Mouse (Mus musculus) E14TG2a.4 (cell line): ENCODE measurements around the gene Olfm4.

ENCODE experiments used
- CTCF ChIP-seq: conservative IDR thresholded peaks from 2 replicates; pipeline ENCODE4 v1.5.1; 2014; ENCODE audit warnings: low read length
- NANOG ChIP-seq: IDR thresholded peaks from 2 replicates; pipeline ENCODE4 v1.6.1; 2014; ENCODE audit warnings: borderline replicate concordance, low read length, mixed read lengths

DNA sequence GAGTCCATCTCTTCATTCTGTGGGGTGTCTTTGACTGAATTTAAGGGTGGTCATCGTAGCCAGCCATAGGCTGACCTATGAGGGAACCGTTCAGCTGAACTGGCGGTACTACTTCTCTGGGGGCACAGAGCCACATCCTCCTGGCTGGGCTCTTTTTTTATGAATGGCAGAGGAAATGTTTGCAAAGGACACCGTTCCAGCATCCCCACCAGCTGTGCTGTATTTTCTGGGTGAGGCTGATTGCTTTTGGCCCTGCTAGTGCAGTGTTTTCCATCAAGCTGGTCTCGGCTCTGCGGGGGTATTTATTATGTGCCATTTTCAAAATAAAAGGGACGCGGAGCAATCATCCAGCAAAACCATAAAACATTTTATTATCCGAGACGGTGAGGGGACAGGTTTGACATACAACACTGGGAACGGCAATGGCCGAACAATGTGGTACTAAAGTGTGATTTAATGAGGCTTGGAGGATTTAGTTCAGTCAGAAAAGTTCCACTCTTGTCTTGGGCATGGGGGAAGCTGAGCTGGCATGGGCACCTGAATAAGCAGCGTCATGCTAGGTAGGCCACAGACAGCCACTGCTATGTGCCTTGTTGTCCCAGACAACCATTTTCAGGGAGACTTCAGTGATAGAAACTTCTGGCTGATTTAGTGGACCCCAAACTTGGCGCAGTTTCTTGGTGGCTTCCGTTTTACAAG is 25.9 kb upstream of the Olfm4 start:
- no peak for TF ChIP-seq CTCF
- no peak for TF ChIP-seq NANOG
